Mouse (Mus musculus) stomach, postnatal 0 days (tissue): Measurements from ENCODE around the gene Mrpl1. TPM values are rescaled to one million over a fixed set of nuclear protein-coding genes. Genes with fewer than 3 reads are reported as not detected.

ENCODE experiments used
- ATAC-seq: fragments of 200-750 bp; cut with Nextera tagmentation; 2 replicates; pipeline ENCODE4 v1.8.0; 2017; ENCODE audit not compliant: low FRiP score, low TSS enrichment
- DNase-seq: peaks from one replicate; pipeline ENCODE4 v3.0.0-alpha.2; 2016; ENCODE audit warnings: low spot score
- H3K27ac ChIP-seq: fragments of 300-500 bp; sonication (generic); replicated peaks from 2 replicates; pipeline ENCODE4 v1.5.1; 2014; ENCODE audit warnings: mild to moderate bottlenecking, control low read depth
- H3K27me3 ChIP-seq: fragments of 300-500 bp; sonication (generic); 2 replicates; pipeline ENCODE4 v1.6.1; 2014; ENCODE audit warnings: low read length; ENCODE audit not compliant: control insufficient read depth, insufficient read depth
- H3K36me3 ChIP-seq: fragments of 300-500 bp; sonication (generic); 2 replicates; pipeline ENCODE4 v1.6.1; 2014; ENCODE audit warnings: low read length, mixed read lengths; ENCODE audit not compliant: control insufficient read depth, insufficient read depth
- H3K4me1 ChIP-seq: fragments of 300-500 bp; sonication (generic); replicated peaks from 2 replicates; pipeline ENCODE4 v1.6.1; 2014; ENCODE audit warnings: antibody characterized with exemption; ENCODE audit not compliant: control insufficient read depth, insufficient read depth
- H3K4me2 ChIP-seq: fragments of 300-500 bp; sonication (generic); replicated peaks from 2 replicates; pipeline ENCODE4 v1.6.1; 2014; ENCODE audit warnings: low read depth, mild to moderate bottlenecking, control low read depth, moderate library complexity
- H3K4me3 ChIP-seq: fragments of 300-500 bp; sonication (generic); 2 replicates; pipeline ENCODE4 v1.5.1; 2014; ENCODE audit warnings: low read depth, low read length, control low read depth
- H3K9ac ChIP-seq: fragments of 300-500 bp; sonication (generic); 2 replicates; pipeline ENCODE4 v1.6.1; 2014; ENCODE audit warnings: mild to moderate bottlenecking, low read length, control low read depth, mixed read lengths
- H3K9me3 ChIP-seq: fragments of 300-500 bp; sonication (generic); 2 replicates; pipeline ENCODE4 v1.6.1; 2016; ENCODE audit warnings: low read length; ENCODE audit not compliant: control insufficient read depth
- CTCF ChIP-seq: IDR thresholded peaks from 2 replicates; pipeline ENCODE4 v1.5.1; 2016; ENCODE audit warnings: antibody characterized with exemption, low read depth, mild to moderate bottlenecking, moderate library complexity
- EP300 ChIP-seq: optimal IDR thresholded peaks from 2 replicates; pipeline ENCODE3; 2016; ENCODE audit warnings: antibody characterized with exemption
- WGBS: fragments of 180-500 bp; shearing (Covaris S2); extraction: QIAGEN DNeasy Blood & Tissue Kit; methylation state at CpG from one replicate; pipeline ENCODE4 v1.1.7; 2014; 5-methylcytosine and 5-hydroxymethylcytosine counted together
- polyA plus RNA-seq: library from polyadenylated mRNA; unstranded; fragments of >200 nt; fragmentation: Nextera tagmentation; extraction: Ambion mirVana; gene quantifications from 2 replicates; pipeline ENCODE4 v1.2.1, GENCODE M21; 2015

Mrpl1 gene
- polyA plus RNA-seq, 1 experiment from 2014 or later: 18.9 TPM

DNA sequence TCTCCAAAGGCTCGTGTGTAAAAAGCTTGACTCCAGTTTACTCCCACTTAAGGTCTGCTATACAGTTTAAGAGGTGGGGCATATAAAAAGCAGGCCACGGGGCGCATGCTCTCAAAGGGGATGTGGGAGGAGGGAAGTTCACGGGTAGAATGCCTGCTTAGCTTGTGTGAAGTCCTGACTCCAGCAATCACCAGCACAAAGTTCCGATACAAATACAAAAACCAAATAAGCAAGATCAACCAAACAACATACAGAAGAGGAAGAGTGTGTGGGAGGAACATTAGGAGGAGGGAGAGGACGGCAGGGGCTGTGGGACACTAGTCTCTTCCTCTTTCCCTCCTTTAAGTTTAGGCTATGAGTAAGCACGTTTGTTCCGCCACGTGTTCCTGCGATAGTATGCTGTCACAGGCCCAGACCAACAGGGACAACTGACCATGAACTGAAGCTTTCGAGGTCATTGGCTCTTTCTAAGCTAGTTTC is 32.4 kb upstream of the Mrpl1 start:
- no peak overlapping the region for H3K4me2 ChIP-seq
- H3K27me3 ChIP-seq: no peaks in the 10 kb centered on the region
- H3K9ac ChIP-seq: no peak overlapping the region
- no peaks in the 10 kb centered on the region for H3K9me3 ChIP-seq
- no peak for ATAC-seq
- peak overlapping the region; percentile 5; the same call in 1 of the 2 replicates for H3K27ac ChIP-seq
- WGBS: 52% methylated on average over 11 of the region's 11 CpGs
- H3K4me1 ChIP-seq: no peaks in the 10 kb centered on the region
- DNase-seq: no peak
- no peaks in the 10 kb centered on the region for H3K36me3 ChIP-seq
- no peak for TF ChIP-seq EP300
- no peak for TF ChIP-seq CTCF
- no peak overlapping the region for H3K4me3 ChIP-seq

DNA sequence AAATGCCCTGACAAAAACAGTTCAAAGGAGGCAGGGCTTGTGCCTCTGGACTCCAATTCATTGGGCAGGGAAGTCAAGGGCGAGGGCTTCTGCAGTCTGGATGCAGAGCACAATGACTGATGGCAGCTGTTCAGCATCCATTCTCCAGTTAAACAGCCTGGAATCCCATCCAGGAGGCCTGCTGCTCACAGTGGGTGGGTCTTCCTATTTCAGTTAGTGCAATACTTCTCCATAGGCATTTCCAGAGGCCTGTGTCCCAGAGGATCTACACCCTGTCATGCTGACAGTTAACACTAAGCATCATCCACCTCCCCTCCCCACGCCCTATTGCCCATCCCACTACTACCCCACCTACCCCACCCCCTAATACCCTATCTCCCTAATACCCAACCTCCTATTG is 26.1 kb upstream of the Mrpl1 start:
- ATAC-seq (no peak), DNase-seq (no peak)
- 73% methylated on average over 2 of the region's 2 CpGs for WGBS
- Histone ChIP-seq H3K9ac (no peak overlapping the region), H3K4me1 (no peaks in the 10 kb centered on the region), H3K4me3 (no peak overlapping the region), H3K4me2 (no peak overlapping the region), H3K27me3 (no peaks in the 10 kb centered on the region), H3K9me3 (no peaks in the 10 kb centered on the region), H3K36me3 (no peaks in the 10 kb centered on the region), H3K27ac (no peak overlapping the region)
- no peak for TF ChIP-seq EP300
- TF ChIP-seq CTCF: no peak

DNA sequence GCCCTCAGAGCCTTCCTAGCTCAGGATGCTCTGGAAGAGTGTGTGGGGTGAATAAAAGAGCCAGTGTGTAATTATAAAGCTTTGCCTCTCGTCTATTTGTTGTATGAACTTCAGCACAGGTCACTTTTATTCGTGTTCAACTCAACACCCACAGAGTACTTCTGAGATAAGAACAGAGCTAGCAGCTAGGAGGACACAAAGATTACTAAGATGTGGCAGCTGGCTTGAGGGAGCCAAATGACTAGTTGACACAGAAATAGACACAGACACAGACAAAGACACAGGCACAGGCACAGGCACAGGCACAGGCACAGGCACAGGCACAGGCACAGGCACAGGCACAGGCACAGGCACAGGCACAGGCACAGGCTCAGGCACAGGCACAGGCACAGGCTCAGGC is 25.3 kb upstream of the Mrpl1 start:
- 46% methylated on average over 2 of the region's 2 CpGs for WGBS
- H3K4me1 ChIP-seq: no peaks in the 10 kb centered on the region
- no peak overlapping the region for H3K4me3 ChIP-seq
- no peaks in the 10 kb centered on the region for H3K27me3 ChIP-seq
- H3K9ac ChIP-seq: no peak overlapping the region
- TF ChIP-seq CTCF: no peak
- no peak for TF ChIP-seq EP300
- no peak overlapping the region for H3K4me2 ChIP-seq
- no peaks in the 10 kb centered on the region for H3K9me3 ChIP-seq
- no peak for DNase-seq
- ATAC-seq: no peak
- H3K36me3 ChIP-seq: no peaks in the 10 kb centered on the region
- H3K27ac ChIP-seq: no peak overlapping the region

DNA sequence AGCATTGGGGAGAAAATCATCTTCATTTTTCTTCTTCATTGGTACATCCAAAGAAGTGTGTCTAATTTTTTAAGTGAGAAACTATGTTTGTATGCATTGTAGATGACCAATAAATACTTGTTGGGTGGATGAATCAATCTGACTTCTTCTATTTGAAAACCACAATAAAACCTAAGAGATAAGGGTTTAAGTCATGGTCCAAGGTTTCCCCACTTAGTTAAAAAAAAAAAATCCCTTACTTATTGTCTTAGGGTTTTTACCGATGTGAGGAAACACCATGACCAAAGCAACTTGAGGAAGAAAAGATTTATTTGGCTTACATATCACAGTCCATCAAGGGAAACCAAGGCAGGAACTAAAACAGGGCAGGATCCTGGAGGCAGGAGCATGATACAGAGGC is 19.5 kb upstream of the Mrpl1 start:
- H3K4me3 ChIP-seq: no peak overlapping the region
- 90% methylated on average over 1 of the region's 1 CpGs for WGBS
- H3K36me3 ChIP-seq: no peaks in the 10 kb centered on the region
- H3K27me3 ChIP-seq: no peaks in the 10 kb centered on the region
- H3K9me3 ChIP-seq: no peaks in the 10 kb centered on the region
- H3K27ac ChIP-seq: no peak overlapping the region
- no peak for ATAC-seq
- H3K4me1 ChIP-seq: no peaks in the 10 kb centered on the region
- no peak overlapping the region for H3K4me2 ChIP-seq
- no peak overlapping the region for H3K9ac ChIP-seq
- TF ChIP-seq CTCF: no peak
- TF ChIP-seq EP300: no peak
- no peak for DNase-seq

DNA sequence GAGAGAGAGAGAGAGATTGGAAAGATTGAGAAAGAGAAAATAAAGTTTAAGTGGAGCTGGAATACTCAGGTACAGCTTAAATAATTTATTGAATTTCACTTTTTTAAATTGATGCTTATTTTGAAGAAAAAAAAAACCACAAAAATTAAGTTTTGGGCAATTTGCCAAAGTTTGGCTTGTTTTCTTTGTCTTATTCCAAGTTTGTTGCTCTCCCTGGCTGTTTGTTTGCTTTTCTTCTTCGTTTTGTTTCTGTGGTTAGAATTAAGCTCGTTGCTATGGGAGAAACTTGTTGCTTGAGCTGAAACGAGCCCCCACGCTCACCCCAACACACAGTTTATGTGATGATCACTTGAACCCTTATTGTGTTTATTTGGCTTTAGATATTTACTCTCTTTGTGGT is 18.0 kb upstream of the Mrpl1 start:
- no peaks in the 10 kb centered on the region for H3K4me1 ChIP-seq
- ATAC-seq (no peak), DNase-seq (no peak)
- H3K4me3 ChIP-seq: no peak overlapping the region
- no peak overlapping the region for H3K27ac ChIP-seq
- no peaks in the 10 kb centered on the region for H3K27me3 ChIP-seq
- no peak overlapping the region for H3K4me2 ChIP-seq
- no peak overlapping the region for H3K9ac ChIP-seq
- no peaks in the 10 kb centered on the region for H3K36me3 ChIP-seq
- 41% methylated on average over 4 of the region's 4 CpGs for WGBS
- TF ChIP-seq CTCF (no peak), EP300 (no peak)
- no peaks in the 10 kb centered on the region for H3K9me3 ChIP-seq

DNA sequence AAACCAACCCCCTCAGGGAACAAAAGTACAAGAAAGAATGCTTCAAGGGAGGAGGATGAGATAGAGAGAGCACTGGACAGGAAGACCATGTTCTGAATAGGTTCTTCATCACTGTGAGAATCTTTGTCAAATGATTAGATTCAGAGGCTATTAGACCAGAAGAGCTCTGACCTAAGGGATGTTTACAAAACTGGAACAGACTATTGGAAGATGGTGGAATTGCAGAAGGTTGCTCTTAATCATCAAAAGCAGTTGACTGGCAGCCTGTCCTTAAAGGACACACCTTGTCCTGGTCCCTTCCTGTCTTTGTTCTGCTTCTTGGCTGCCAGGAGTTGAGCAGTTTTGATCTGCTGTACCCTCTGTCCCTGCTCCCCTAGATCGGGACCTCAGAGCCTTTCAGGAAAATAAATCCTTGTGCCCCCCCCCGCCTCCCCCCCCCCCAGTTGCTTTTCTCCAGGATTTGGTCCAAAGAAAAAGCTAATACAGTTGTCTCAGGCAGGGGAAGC is 12.7 kb upstream of the Mrpl1 start:
- Histone ChIP-seq H3K27ac (no peak overlapping the region), H3K4me1 (no peaks in the 10 kb centered on the region), H3K36me3 (no peaks in the 10 kb centered on the region), H3K9ac (no peak overlapping the region), H3K4me2 (no peak overlapping the region), H3K27me3 (no peaks in the 10 kb centered on the region), H3K9me3 (no peaks in the 10 kb centered on the region), H3K4me3 (no peak overlapping the region)
- no peak for DNase-seq
- ATAC-seq: no peak
- TF ChIP-seq EP300 (no peak), CTCF (peak; percentile 5; the same call in 1 of the 2 replicates)
- WGBS: 56% methylated on average over 2 of the region's 2 CpGs
